Mouse (Mus musculus) CD4-positive, CD25-positive, alpha-beta regulatory T cell, adult 4 months (primary cell): ENCODE results near the gene Ecpas. TPM values are rescaled to one million over a fixed set of nuclear protein-coding genes. Genes with fewer than 3 reads are reported as not detected.

Experiments used
- ATAC-seq: one replicate; pipeline ENCODE4 v1.8.0; 2017
- polyA plus RNA-seq, 2 experiments: library from polyadenylated mRNA; unstranded; fragments of 100-300 nt; shearing (Covaris generic); gene quantifications; one replicate each; pipeline ENCODE4 v1.2.1; 2017

Gene Ecpas
- polyA plus RNA-seq, 2 experiments from 2014 or later: 26.6 to 29.8 TPM

DNA sequence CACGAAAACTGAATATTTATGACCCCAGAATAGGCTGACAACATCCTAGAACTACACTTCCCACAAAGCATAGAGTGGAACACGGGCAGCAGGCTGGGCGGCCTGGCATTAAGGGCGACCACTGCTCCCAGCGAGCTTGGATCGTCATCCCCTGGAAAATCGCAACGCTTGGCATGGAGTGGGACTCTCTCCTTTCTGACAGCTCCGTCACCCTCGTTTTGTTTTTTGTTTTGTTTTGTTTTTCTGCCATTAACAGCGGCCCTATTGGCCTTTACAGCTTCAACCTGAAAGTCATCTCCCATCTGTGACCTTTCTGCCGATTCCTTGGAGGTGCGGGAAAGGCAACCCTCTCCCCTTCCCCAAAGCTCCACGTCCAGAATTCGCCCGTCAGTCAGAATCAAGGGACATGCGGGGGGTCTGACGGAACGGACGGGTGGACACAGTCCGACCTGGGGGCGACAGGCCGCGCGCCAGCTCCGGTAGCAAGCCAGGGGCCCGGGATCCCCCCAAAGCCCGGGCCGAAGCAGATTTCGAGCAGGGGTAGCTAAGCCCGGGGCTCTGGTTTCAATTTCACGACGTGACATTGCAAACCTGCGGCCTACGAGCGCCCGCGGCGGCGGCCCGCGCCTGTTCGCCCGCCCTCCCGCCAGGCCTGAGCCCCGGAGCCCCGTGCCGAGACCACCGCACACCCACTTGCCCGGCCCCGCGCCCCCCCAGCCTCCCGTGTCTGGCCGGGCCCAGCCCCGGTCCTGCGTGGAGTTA is 1.3 kb downstream of the Ecpas start:
- peak; percentile 42 for ATAC-seq

DNA sequence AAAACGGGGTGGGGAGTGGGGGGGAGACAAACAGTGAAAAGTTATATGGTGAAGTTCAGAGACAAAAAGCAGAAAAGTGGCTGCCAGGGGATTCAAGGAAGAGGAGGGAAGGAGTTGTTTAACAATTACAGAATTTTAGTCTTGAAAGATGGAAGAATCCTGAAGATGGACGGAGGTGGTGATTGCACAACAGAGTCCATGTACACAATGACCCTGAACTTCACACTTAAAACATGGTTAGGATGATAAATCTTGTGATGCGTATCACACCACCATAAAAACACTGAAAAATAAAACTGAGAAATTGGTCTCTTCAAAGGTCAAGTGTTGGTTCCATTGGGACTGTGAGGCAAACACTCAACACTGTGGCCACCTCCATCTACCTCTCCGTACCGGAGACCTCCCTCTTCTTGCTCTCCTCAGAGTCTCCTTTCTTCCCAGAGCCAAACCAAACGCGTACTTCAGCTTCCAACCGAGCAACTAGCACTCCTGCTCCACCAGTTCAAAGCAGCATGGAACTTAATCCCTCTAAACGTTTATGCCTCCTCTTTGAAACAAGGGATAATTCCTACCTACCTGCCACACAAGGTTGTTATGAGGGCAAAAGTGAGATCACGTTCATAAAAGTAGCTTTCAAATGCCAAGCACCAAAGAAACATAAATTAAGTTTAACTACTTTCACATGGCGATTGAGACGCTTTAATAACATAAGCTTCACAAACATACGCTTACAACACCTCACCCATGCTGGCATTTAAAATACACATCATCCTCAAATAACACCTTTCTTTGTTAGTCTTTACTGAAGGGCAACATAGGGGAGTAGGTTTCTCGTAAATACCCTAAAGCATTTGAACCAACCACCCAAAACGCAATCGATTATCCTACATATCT is 2.1 kb downstream of the Ecpas start:
- ATAC-seq: no peak

DNA sequence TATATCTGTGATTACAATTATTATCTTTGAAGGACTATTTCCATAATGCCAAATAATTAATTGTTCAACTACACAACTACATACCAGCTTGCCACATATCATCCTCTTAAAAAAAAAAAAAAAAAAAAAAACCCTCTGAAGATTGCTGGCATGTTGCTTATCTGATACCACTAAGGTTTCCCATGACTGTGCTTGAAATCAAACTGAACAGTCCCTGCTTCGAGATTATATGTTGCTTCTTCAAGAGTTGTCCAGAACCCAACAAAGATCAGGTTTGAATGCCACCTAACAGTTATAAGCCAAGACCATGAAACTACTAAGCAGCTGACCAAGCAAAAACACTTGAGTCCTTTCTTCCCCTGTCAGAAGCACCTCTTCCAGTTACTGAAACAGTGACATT is 5.1 kb downstream of the Ecpas start:
- no peak for ATAC-seq

DNA sequence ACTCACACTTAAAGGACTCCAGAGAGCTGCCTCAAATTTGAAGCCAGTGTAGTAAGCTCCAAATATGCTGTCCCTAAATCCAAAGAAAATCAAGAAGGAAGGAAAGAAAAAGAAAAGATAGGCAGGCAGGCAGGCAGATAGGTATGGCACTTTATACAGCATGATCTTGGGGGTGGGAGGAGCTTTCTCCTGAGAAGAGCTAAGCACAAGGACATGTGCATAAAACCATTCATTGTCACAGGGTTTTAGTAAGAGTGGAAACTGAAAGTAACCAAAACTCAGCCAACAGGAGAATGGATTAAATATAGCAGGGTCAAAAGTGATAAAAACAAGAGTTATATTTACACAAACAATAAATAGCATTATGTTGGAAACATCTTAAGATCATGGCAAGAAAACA is 14.2 kb downstream of the Ecpas start:
- peak; percentile 53 for ATAC-seq

DNA sequence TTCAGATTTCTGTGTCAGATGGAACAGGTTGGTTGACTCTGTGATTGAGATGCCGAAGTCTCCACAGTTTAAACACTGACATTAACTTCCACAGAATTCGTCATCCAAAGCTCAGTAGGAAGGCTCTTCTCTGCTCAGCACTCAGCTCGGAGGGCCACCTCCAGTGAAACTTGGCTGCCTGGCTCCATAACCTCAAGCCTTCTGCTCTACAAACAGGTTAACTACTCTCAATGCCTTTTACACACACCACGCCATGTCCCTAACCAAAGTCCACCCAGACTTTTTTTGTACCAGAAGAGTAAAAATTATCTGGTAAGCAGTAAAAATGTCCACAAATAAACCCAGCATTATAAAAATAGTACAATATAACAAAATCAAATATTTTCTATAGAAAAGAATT is 15.1 kb downstream of the Ecpas start:
- no peak for ATAC-seq

DNA sequence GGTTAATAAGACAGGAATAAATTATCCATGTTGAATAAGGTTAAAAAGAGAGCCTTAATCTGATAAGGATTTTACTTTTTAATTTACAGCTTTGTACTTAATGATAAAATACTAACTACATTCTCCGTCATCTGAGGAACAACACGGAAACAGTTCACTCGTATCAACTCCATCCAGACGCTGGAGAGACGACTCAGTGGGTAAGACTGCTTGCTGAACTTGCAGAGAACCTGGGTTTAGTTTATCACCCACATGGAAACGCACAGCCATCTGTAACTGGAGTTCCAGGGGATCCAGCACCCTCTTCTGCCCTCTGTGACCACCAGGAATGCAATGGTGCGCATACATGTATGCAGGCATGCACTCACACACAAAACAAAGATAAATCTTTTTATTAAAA is 18.1 kb downstream of the Ecpas start:
- no peak for ATAC-seq

DNA sequence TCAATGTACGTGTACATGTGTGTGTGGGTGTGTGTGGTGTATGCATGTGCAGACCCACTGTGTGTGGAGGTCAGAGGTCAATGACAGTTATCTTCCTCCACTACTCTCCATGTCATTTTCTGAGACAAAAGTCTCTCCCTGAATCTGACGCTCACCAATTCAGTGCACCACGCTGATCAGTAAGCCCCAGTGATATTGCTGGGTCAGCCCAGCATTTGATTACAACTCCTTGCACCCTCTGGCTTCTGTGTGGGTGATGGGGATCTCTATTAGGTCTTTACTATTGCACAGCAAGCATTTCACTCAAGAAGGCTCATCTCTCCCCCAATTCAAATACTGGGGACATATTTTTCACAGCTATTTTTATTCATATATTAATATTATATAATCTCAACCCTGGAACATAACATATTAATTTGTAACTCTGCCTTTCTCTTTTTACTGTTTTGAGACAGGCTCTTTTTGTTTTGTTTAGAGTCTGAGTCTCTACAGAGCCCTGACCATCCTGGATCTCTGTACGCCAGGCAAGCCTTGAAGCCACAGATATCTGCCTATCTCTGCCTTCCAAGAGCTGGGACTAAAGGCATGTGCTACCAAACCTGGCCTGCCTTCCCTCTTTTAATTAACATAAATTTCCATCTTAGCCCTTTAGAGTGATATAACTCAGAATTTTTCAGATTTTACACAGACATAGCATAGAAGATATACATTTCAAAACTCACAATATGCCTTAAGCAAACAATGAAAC is 22.3 kb downstream of the Ecpas start:
- no peak for ATAC-seq

DNA sequence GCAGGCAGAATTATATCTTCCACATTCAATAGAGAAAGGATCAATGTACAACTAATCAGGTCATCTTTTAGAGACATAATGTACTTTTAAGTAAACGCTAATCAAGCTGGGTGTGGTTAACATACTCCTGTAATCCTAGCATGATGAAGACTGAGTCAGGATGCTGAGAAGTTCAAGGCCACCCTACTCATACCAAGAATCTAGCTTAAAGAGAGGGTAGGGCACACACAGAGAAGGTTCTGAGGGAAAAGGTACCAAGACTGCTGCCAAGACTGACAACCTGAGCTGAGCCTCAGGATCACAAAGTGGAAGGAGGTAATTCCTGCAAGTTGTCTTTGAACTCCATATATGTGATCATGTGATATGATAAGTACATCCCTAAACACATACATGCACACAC is 24.0 kb downstream of the Ecpas start:
- ATAC-seq: no peak

DNA sequence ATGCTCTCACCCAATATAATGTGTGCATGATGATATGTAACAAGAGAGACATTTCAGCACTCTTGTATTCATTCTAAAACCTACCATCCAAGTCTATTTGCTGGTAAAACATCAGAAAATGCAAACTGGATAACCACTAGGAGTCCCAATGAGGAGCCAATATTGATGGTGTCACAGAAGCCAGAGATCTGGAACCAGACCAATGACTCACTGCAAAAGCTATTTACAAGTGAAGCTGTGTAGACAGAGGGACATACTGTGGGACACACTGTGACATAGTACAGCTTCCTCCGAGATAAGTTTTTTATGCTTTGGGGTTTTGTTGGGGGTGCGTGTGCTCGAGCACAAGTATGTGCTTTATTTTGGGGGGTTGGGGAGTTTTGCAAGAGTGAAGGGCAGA is 24.9 kb downstream of the Ecpas start:
- no peak for ATAC-seq

DNA sequence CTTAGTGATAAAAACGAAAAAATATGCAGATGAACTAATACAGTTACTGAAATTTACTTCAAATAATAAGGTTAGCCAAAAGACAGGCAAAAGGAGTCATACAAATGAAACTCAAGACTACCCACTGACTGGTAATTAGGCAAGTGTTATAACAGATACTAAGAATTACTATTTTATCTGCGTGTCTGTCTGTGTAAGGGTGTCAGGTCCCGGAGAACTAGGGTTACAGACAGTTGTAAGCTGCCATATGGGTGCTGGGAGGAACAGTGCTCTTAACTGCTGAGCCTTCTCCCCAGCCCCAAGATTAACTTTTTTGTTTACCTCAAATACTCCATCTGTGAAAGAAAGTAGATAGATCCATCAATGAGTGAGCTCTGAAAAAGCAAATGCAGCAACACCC is 25.8 kb downstream of the Ecpas start:
- no peak for ATAC-seq

DNA sequence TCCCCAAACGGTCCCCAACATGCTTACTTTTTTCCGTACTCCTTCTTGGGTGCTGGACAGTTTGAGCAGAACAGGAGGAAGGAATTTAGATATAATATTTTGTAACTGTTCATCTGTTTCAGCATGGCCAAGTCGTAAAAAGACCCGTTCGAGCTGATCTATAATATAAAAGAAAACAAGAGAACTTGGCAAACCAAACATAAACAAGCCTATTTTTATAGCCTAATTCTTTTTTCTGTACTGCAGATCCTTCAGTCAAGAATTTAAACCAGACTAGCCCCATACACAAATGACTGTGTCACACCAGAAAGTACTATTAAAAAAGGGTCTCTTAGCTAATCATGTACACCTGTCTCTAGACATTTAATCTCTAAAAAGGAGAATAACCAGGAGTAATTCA is 27.2 kb downstream of the Ecpas start:
- ATAC-seq: no peak

DNA sequence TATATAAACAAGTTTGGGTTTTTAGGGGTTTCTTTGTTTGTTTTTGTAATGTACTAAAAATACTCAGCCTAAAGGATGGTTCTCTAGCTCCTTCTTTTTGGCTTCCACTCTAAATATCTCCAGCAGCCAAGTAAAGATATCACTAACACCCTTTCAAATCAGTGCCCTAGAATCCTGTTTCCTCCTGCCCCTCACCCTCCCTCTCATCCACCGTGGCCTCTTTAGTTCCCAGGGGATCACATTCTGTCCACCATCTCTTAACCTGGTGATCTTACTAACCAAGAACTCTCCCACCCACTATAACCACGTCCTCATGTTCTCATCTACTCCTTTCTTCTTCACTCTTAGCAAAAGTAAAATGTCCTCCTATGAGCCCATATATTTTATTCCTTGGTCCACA is 28.7 kb downstream of the Ecpas start:
- ATAC-seq: no peak

DNA sequence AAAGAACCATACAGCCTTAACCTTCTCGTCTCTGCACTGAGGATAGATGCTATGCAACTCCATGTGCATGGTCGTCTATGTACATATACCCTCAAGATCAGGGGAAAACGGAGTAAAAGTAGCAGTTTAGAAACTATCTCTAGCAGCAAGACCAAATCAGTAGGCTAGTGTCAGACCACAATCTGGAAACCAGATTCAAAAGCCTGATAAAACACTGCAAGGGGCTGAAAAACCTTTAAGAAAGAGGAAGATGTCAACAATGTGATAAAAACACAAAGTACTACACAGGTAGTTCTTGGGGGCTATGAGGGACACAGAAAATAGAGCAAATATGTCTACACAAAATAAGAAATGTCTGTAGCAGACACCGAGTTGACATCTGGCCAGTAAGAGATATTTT is 38.2 kb downstream of the Ecpas start:
- ATAC-seq: no peak

DNA sequence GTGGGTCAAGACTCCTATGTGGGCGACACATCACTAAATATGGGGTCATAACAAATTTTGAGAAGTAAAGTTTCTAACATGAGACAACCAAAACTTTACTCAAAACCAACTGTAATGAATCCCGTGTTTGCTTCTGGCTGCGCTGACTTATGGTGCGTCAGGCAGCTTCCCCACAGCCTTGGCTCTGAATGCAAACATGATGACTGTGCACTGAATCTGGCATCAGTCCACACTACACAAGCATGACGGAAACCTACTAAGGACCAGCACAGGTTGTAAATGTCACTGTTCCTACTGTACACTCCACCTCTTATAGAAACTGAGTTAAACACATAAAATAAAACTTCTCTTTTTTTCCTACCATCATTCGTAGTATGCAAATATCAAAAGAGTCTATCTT is 45.3 kb downstream of the Ecpas start:
- peak; percentile 17 for ATAC-seq

DNA sequence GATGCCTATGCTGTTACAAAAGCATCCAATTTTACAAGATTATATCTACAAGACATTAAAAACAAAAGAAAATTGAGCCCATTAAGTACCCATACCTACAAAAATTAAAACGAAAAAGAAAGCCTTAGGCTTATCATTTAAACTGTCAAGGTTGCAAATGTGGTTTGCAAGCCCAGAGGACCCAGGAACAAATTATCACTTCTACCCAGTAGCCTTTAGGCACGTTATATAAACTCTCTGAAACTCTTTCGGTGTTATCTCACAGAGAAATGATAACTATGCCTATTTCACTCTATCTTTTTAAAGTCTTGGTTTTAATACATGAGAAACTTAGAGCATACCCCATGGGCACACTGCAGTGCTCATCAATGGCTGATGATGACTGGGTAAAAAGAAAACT is 79.6 kb downstream of the Ecpas start:
- ATAC-seq: no peak

DNA sequence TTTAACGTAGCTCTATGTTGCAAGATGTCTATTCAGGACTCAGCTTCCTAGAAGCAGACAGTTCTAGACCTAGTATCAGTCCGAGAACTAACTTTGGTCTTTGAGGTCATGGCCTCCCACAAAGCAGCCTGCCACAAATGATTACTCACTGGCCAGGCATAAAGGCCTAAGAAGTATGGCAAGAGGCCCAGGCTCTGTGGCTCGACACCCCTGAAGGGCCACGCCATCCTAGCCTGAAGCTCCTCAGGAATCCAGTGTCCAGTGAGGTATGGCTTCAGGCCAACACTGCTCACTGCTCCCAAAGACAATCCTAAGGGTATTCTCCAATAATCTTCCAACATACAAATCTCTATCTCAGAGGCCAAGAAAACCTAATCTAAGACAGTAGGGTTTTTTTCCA is 86.6 kb downstream of the Ecpas start:
- no peak for ATAC-seq

DNA sequence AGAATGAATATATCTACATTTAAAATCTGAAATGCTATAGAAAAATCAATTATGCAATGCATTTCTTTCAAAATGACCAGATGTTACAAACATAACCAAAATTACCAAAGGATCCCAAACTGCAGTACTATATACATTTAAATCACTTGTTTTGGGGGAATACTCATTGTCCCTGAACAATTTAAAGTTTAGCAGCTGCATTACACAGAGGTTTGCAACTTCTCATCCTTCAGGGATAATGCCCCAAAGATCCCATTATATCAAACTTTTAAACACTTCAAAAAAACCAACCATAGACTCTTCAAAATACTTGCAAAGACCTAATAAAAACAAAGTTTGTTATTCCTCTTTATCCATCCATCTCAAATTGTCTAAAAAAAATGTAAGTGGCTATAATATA is 124.9 kb downstream of the Ecpas start, which contains the start of gene Olfr267:
Gene Olfr267, minus strand, starts transcription at position 101 of the 400 bp plus-strand sequence.
- ATAC-seq: no peak

DNA sequence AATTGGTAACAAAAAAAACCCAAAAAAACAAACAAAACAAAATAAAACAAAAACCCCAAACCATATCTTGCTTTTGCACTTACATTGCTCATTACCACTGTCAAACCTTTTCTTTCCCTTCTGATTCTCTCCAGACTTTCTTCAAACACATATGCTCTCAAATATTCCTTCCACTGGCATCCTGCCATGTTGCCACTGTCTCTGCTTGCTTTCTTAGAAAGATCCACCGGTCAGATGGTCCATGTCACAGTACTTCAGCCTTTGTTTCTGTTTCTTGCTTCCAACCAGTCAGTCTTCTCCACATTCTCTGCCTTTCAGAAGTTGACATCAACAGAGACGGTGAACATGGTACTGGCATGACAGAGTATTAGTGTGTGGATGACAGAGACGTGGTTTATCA is 125.9 kb downstream of the Ecpas start:
- no peak for ATAC-seq

DNA sequence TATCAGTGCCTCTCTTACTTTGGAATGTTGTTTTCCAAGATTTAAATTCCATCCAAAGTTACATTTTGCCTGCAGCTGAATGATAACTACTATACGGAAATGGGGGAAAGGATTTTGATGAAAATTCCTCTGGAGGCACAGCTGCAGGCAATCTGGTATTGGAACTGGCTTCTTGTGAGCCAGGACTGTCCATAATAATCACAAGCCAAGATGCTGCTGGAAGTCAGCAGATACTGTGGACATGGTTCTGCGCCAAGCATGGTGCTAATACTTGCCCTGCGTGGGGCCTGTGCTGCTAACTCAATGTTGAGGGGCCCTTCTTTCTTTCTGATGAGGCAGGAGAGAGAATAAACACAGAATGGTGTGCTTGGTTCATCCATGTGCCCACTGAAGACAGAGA is 149.1 kb downstream of the Ecpas start:
- ATAC-seq: no peak

DNA sequence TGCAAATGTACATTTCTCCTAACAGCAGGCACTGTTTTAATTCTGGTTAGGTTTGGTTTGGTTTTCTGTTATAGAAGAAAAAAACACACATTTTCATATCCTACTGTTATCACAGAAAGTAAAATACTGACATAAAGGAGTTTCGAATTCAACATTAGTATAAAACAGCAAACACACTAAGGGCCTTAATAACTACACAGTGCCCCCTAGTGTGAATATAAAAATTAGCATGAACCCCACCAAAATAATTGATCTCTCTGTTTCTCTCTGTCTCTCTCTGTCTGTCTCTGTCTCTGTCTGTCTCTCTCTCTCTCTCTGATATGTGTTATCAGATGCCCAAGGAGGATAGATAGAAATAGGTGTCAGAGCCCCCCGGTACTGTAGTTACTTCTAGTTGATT is 163.0 kb downstream of the Ecpas start:
- no peak for ATAC-seq

DNA sequence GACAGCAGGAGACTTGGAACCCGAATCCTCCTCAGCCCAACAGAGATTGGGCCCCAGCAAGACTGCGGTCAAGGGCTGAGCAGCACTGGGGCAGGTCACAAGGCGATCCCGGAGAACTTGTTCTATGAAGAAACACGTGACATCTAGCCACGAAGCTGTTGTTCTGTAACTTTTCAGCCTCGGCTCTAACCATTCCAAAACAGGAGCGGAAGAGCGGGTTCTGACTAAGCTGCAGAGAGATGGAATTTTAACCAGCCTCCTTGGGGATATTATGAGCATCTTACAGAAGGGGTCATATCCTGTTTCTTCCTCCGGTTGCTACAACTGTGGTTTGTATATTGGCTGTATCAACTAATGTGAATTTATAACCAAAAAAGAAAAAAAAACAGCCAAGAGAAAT is 163.4 kb downstream of the Ecpas start:
- no peak for ATAC-seq
